Mouse (Mus musculus) cortical plate, adult 2 months (tissue): Measurements from ENCODE around the gene Cacna1c.

ENCODE experiments used
- CTCF ChIP-seq: fragments of 200-500 bp; IDR thresholded peaks from 2 replicates; pipeline ENCODE4 v1.5.1; 2011; ENCODE audit warnings: mild to moderate bottlenecking, control low read depth, low read length; ENCODE audit not compliant: insufficient read depth; ENCODE audit errors: extremely low read depth
- POLR2A ChIP-seq: fragments of 200-500 bp; IDR thresholded peaks from 2 replicates; pipeline ENCODE4 v1.6.1; 2011; ENCODE audit warnings: mild to moderate bottlenecking, low read length, control low read depth; ENCODE audit not compliant: insufficient read depth; ENCODE audit errors: extremely low read depth

- TF ChIP-seq POLR2A (no peak), CTCF (no peak)
Measured at GRCm38 (mm10) chr6:118866889-118867288, 329.3 kb downstream of the Cacna1c start.
